Mouse (Mus musculus) forebrain, embryonic 12.5 days (tissue): ENCODE measurements around the gene Tagln. TPM values are rescaled to one million over a fixed set of nuclear protein-coding genes. Genes with fewer than 3 reads are reported as not detected.

Experiments
- ATAC-seq: fragments of 200-750 bp; cut with Nextera tagmentation; 2 replicates; pipeline ENCODE4 v1.8.0; 2017; ENCODE audit warnings: moderate TSS enrichment; ENCODE audit not compliant: low FRiP score
- H3K27ac ChIP-seq: fragments of 300-500 bp; sonication (generic); 2 replicates; pipeline ENCODE4 v1.5.1; 2016; ENCODE audit warnings: mild to moderate bottlenecking
- H3K27me3 ChIP-seq: fragments of 300-500 bp; sonication (generic); 2 replicates; pipeline ENCODE4 v1.6.1; 2016; ENCODE audit warnings: mild to moderate bottlenecking
- H3K36me3 ChIP-seq: fragments of 300-500 bp; sonication (generic); replicated peaks from 2 replicates; pipeline ENCODE4 v1.6.1; 2016; ENCODE audit warnings: mild to moderate bottlenecking
- H3K4me1 ChIP-seq: fragments of 300-500 bp; sonication (generic); 2 replicates; pipeline ENCODE4 v1.6.1; 2016
- H3K4me2 ChIP-seq: fragments of 300-500 bp; sonication (generic); 2 replicates; pipeline ENCODE4 v1.6.1; 2016; ENCODE audit warnings: mild to moderate bottlenecking, moderate library complexity
- H3K4me3 ChIP-seq: fragments of 300-500 bp; sonication (generic); replicated peaks from 2 replicates; pipeline ENCODE4 v1.5.1; 2016; ENCODE audit warnings: mild to moderate bottlenecking
- H3K9ac ChIP-seq: fragments of 300-500 bp; sonication (generic); 2 replicates; pipeline ENCODE4 v1.6.1; 2016; ENCODE audit warnings: mild to moderate bottlenecking
- H3K9me3 ChIP-seq: fragments of 300-500 bp; sonication (generic); 2 replicates; pipeline ENCODE4 v1.6.1; 2016
- WGBS: fragments of 180-500 bp; shearing (Covaris S2); methylation state at CpG from one replicate; pipeline ENCODE4 v1.1.7; 2016; 5-methylcytosine and 5-hydroxymethylcytosine counted together
- polyA plus RNA-seq: library from polyadenylated mRNA; unstranded; fragments of >200 nt; fragmentation: Nextera tagmentation; extraction: Ambion mirVana; gene quantifications from 2 replicates; pipeline ENCODE4 v1.2.1, GENCODE M21; 2016

The Tagln gene
- polyA plus RNA-seq, 1 experiment from 2014 or later, result 16.7 TPM

GRCm38 (mm10) chr9:45919895-45920294 is 16.0 kb downstream of the Tagln start:
- Histone ChIP-seq H3K9me3 (no peaks in the 10 kb centered on the region), H3K4me2 (no peak overlapping the region), H3K27me3 (no peaks in the 10 kb centered on the region), H3K4me3 (no peak overlapping the region), H3K36me3 (peaks cover 66% of the 10 kb centered on the region), H3K4me1 (no peaks in the 10 kb centered on the region), H3K9ac (no peak overlapping the region), H3K27ac (no peak overlapping the region)
- WGBS, result 68% methylated on average over 1 of the region's 1 CpGs
- no peak for ATAC-seq

GRCm38 (mm10) chr9:45917041-45917934 is 18.6 kb downstream of the Tagln start:
- Histone ChIP-seq H3K27me3 (no peaks in the 10 kb centered on the region), H3K4me1 (no peaks in the 10 kb centered on the region), H3K36me3 (peaks cover 82% of the 10 kb centered on the region), H3K4me3 (no peak overlapping the region), H3K27ac (no peak overlapping the region), H3K4me2 (no peak overlapping the region), H3K9me3 (no peaks in the 10 kb centered on the region), H3K9ac (no peak overlapping the region)
- ATAC-seq, result no peak
- 90% methylated on average over 5 of the region's 5 CpGs for WGBS

- 95% methylated on average over 2 of the region's 2 CpGs for WGBS
- no peak for ATAC-seq
- Histone ChIP-seq H3K4me3 (no peak overlapping the region), H3K4me2 (no peak overlapping the region), H3K27me3 (no peaks in the 10 kb centered on the region), H3K9ac (no peak overlapping the region), H3K9me3 (no peaks in the 10 kb centered on the region), H3K4me1 (no peaks in the 10 kb centered on the region), H3K36me3 (peaks cover 84% of the 10 kb centered on the region), H3K27ac (no peak overlapping the region)
Measured at GRCm38 (mm10) chr9:45915659-45916058, 20.2 kb downstream of the Tagln start.

- H3K9ac ChIP-seq, result no peak overlapping the region
- no peak for ATAC-seq
- no peak overlapping the region for H3K27ac ChIP-seq
- no peaks in the 10 kb centered on the region for H3K9me3 ChIP-seq
- H3K4me1 ChIP-seq, result peaks cover 11% of the 10 kb centered on the region
- no peak overlapping the region for H3K4me3 ChIP-seq
- no peak overlapping the region for H3K4me2 ChIP-seq
- no peaks in the 10 kb centered on the region for H3K27me3 ChIP-seq
- WGBS, result 74% methylated on average over 1 of the region's 1 CpGs
- peaks cover 75% of the 10 kb centered on the region for H3K36me3 ChIP-seq
Measured at GRCm38 (mm10) chr9:45911673-45912072, 24.2 kb downstream of the Tagln start.

GRCm38 (mm10) chr9:45910995-45911394 is 24.9 kb downstream of the Tagln start:
- Histone ChIP-seq H3K27ac (no peak overlapping the region), H3K4me1 (peaks cover 11% of the 10 kb centered on the region), H3K9me3 (no peaks in the 10 kb centered on the region), H3K36me3 (peaks cover 68% of the 10 kb centered on the region), H3K4me2 (no peak overlapping the region), H3K4me3 (no peak overlapping the region), H3K27me3 (no peaks in the 10 kb centered on the region), H3K9ac (no peak overlapping the region)
- ATAC-seq, result no peak
- WGBS, result 93% methylated on average over 3 of the region's 3 CpGs

GRCm38 (mm10) chr9:45907078-45907428 is 28.8 kb downstream of the Tagln start:
- Histone ChIP-seq H3K27ac (peak overlapping the region; percentile 95), H3K36me3 (peaks cover 42% of the 10 kb centered on the region), H3K9me3 (no peaks in the 10 kb centered on the region), H3K9ac (peak overlapping the region; percentile 98), H3K4me1 (peaks cover 22% of the 10 kb centered on the region), H3K4me3 (peak overlapping the region; percentile 95), H3K27me3 (no peaks in the 10 kb centered on the region), H3K4me2 (peak overlapping the region; percentile 83)
- ATAC-seq, result peak; percentile 61; the same call in 1 of the 2 replicates
- WGBS, result under 1% methylated on average over 19 of the region's 19 CpGs

- peaks cover 22% of the 10 kb centered on the region for H3K4me1 ChIP-seq
- peak within 1 kb of the TSS; percentile 95 for H3K4me3 ChIP-seq
- peak; percentile 93 for ATAC-seq
- WGBS, result under 1% methylated on average over 76 of the region's 80 CpGs
- H3K4me2 ChIP-seq, result peak within 1 kb of the TSS; percentile 83
- no peaks in the 10 kb centered on the region for H3K9me3 ChIP-seq
- H3K9ac ChIP-seq, result peak within 1 kb of the TSS; percentile 98
- peak within 1 kb of the TSS; percentile 95 for H3K27ac ChIP-seq
- peaks cover 44% of the 10 kb centered on the region for H3K36me3 ChIP-seq
- no peaks in the 10 kb centered on the region for H3K27me3 ChIP-seq
Measured at GRCm38 (mm10) chr9:45906355-45907077, 29.3 kb downstream of the Tagln start, which contains the start of the genes Pcsk7 and Rnf214. Gene Pcsk7 (plus strand): TSS chr9:45906497. Gene Rnf214 (minus strand): TSS chr9:45906911.

GRCm38 (mm10) chr9:45905811-45906237 is 30.0 kb downstream of the Tagln start:
- peaks cover 42% of the 10 kb centered on the region for H3K36me3 ChIP-seq
- H3K27me3 ChIP-seq, result no peaks in the 10 kb centered on the region
- peak overlapping the region; percentile 98 for H3K9ac ChIP-seq
- ATAC-seq, result peak; percentile 69
- peak overlapping the region; percentile 95 for H3K4me3 ChIP-seq
- peak overlapping the region; percentile 83 for H3K4me2 ChIP-seq
- 0% methylated on average over 23 of the region's 27 CpGs for WGBS
- no peaks in the 10 kb centered on the region for H3K9me3 ChIP-seq
- peaks cover 22% of the 10 kb centered on the region for H3K4me1 ChIP-seq
- peak overlapping the region; percentile 95 for H3K27ac ChIP-seq

- Histone ChIP-seq H3K4me1 (peaks cover 22% of the 10 kb centered on the region), H3K27me3 (no peaks in the 10 kb centered on the region), H3K9me3 (no peaks in the 10 kb centered on the region), H3K9ac (peak overlapping the region; percentile 98), H3K4me2 (peak overlapping the region; percentile 83), H3K4me3 (peak overlapping the region; percentile 95), H3K36me3 (peaks cover 36% of the 10 kb centered on the region), H3K27ac (no peak overlapping the region; the same call in 1 of the 2 replicates)
- WGBS, result 61% methylated on average over 4 of the region's 4 CpGs
- ATAC-seq, result no peak
Measured at GRCm38 (mm10) chr9:45905196-45905595, 30.7 kb downstream of the Tagln start.

- Histone ChIP-seq H3K4me2 (no peak overlapping the region), H3K27me3 (no peaks in the 10 kb centered on the region), H3K9me3 (no peaks in the 10 kb centered on the region), H3K4me1 (no peaks in the 10 kb centered on the region), H3K9ac (no peak overlapping the region), H3K4me3 (no peak overlapping the region), H3K27ac (no peak overlapping the region), H3K36me3 (peaks cover 91% of the 10 kb centered on the region)
- ATAC-seq, result no peak
Measured at GRCm38 (mm10) chr9:45893681-45894080, 42.2 kb downstream of the Tagln start.
